Mouse (Mus musculus): Measurements from ENCODE around the gene Zscan2. TPM values are rescaled to one million over a fixed set of nuclear protein-coding genes. Genes with fewer than 3 reads are reported as not detected.

Zscan2 gene
- polyA plus RNA-seq, 1 experiment from 2014 or later, result 2.4 TPM

GRCm38 (mm10) chr7:80894815-80895519, 34.2 kb downstream of the Zscan2 start:
- 94% methylated on average over 14 of the region's 14 CpGs for WGBS
- Histone ChIP-seq H3K27me3 (replicated peaks; ENCODE audit: control insufficient read depth, insufficient read depth, low read length) (no peaks in the 10 kb centered on the region), H3K9ac (ENCODE audit: low read length) (no peak overlapping the region), H3K4me3 (ENCODE audit: low read depth, low read length) (no peak overlapping the region), H3K36me3 (ENCODE audit: control insufficient read depth, insufficient read depth, low read length) (peaks cover 82% of the 10 kb centered on the region), H3K4me2 (ENCODE audit: low read length) (no peak overlapping the region), H3K9me3 (ENCODE audit: control insufficient read depth, low read length) (no peaks in the 10 kb centered on the region), H3K27ac (ENCODE audit: low read depth) (no peak overlapping the region), H3K4me1 (replicated peaks; ENCODE audit: control insufficient read depth, insufficient read depth, low read length) (peaks cover 2% of the 10 kb centered on the region; the same call in 1 of the 2 replicates)
- ATAC-seq (replicated peaks; ENCODE audit: low FRiP score, low TSS enrichment, low read depth) (no peak), DNase-seq (ENCODE audit: low spot score) (no peak)

- WGBS, result 85% methylated on average over 7 of the region's 7 CpGs
- no peak overlapping the region for H3K4me2 ChIP-seq (ENCODE audit: low read length)
- no peaks in the 10 kb centered on the region for H3K27me3 ChIP-seq (replicated peaks; ENCODE audit: control insufficient read depth, insufficient read depth, low read length)
- H3K9ac ChIP-seq (ENCODE audit: low read length), result no peak overlapping the region
- ATAC-seq (replicated peaks; ENCODE audit: low FRiP score, low TSS enrichment, low read depth) (no peak), DNase-seq (ENCODE audit: low spot score) (no peak)
- no peak overlapping the region for H3K4me3 ChIP-seq (ENCODE audit: low read depth, low read length)
- no peaks in the 10 kb centered on the region for H3K9me3 ChIP-seq (ENCODE audit: control insufficient read depth, low read length)
- no peak overlapping the region for H3K27ac ChIP-seq (ENCODE audit: low read depth)
- peaks cover 14% of the 10 kb centered on the region for H3K4me1 ChIP-seq (replicated peaks; ENCODE audit: control insufficient read depth, insufficient read depth, low read length)
- H3K36me3 ChIP-seq (ENCODE audit: control insufficient read depth, insufficient read depth, low read length), result peaks cover 64% of the 10 kb centered on the region
Measured at GRCm38 (mm10) chr7:80897134-80897533, 36.4 kb downstream of the Zscan2 start.

- no peak for ATAC-seq (replicated peaks; ENCODE audit: low FRiP score, low TSS enrichment, low read depth)
- H3K4me2 ChIP-seq (ENCODE audit: low read length), result no peak overlapping the region
Measured at GRCm38 (mm10) chr7:80897721-80898120, 37.0 kb downstream of the Zscan2 start.

GRCm38 (mm10) chr7:80900944-80901501, 40.3 kb downstream of the Zscan2 start, which contains the start of gene Wdr73:
TSS of gene Wdr73 (minus strand) at chr7:80901269.
- Histone ChIP-seq H3K4me2 (ENCODE audit: low read length) (peak within 1 kb of the TSS; percentile 88), H3K27me3 (replicated peaks; ENCODE audit: control insufficient read depth, insufficient read depth, low read length) (no peaks in the 10 kb centered on the region), H3K27ac (ENCODE audit: low read depth) (peak within 1 kb of the TSS; percentile 60; the same call in 1 of the 2 replicates), H3K4me1 (replicated peaks; ENCODE audit: control insufficient read depth, insufficient read depth, low read length) (peaks cover 18% of the 10 kb centered on the region), H3K4me3 (ENCODE audit: low read depth, low read length) (peak within 1 kb of the TSS; percentile 87), H3K9me3 (ENCODE audit: control insufficient read depth, low read length) (no peaks in the 10 kb centered on the region), H3K36me3 (ENCODE audit: control insufficient read depth, insufficient read depth, low read length) (peaks cover 25% of the 10 kb centered on the region), H3K9ac (ENCODE audit: low read length) (peak within 1 kb of the TSS; percentile 71)
- DNase-seq (ENCODE audit: low spot score) (peak; percentile 93), ATAC-seq (replicated peaks; ENCODE audit: low FRiP score, low TSS enrichment, low read depth) (peak; percentile 94)
- WGBS, result 0% methylated on average over 36 of the region's 36 CpGs

More at GRCm38 (mm10) chr7:80897721-80898120, 37.0 kb downstream of the Zscan2 start:
- Histone ChIP-seq H3K9me3 (ENCODE audit: control insufficient read depth, low read length) (no peaks in the 10 kb centered on the region), H3K27ac (ENCODE audit: low read depth) (no peak overlapping the region), H3K27me3 (replicated peaks; ENCODE audit: control insufficient read depth, insufficient read depth, low read length) (no peaks in the 10 kb centered on the region), H3K36me3 (ENCODE audit: control insufficient read depth, insufficient read depth, low read length) (peaks cover 58% of the 10 kb centered on the region), H3K9ac (ENCODE audit: low read length) (no peak overlapping the region), H3K4me3 (ENCODE audit: low read depth, low read length) (no peak overlapping the region), H3K4me1 (replicated peaks; ENCODE audit: control insufficient read depth, insufficient read depth, low read length) (peaks cover 14% of the 10 kb centered on the region)
- DNase-seq (ENCODE audit: low spot score), result no peak
- 91% methylated on average over 4 of the region's 4 CpGs for WGBS

- peaks cover 19% of the 10 kb centered on the region for H3K36me3 ChIP-seq (ENCODE audit: control insufficient read depth, insufficient read depth, low read length)
- WGBS, result 28% methylated on average over 15 of the region's 15 CpGs
- H3K27ac ChIP-seq (ENCODE audit: low read depth), result peak overlapping the region; percentile 60; the same call in 1 of the 2 replicates
- no peaks in the 10 kb centered on the region for H3K27me3 ChIP-seq (replicated peaks; ENCODE audit: control insufficient read depth, insufficient read depth, low read length)
- peaks cover 18% of the 10 kb centered on the region for H3K4me1 ChIP-seq (replicated peaks; ENCODE audit: control insufficient read depth, insufficient read depth, low read length)
- H3K4me2 ChIP-seq (ENCODE audit: low read length), result peak overlapping the region; percentile 88
- peak overlapping the region; percentile 71 for H3K9ac ChIP-seq (ENCODE audit: low read length)
- ATAC-seq (replicated peaks; ENCODE audit: low FRiP score, low TSS enrichment, low read depth) (0 out of 2 replicates have a peak, but pooled peaks have one; percentile 12), DNase-seq (ENCODE audit: low spot score) (no peak)
- peak overlapping the region; percentile 87 for H3K4me3 ChIP-seq (ENCODE audit: low read depth, low read length)
- no peaks in the 10 kb centered on the region for H3K9me3 ChIP-seq (ENCODE audit: control insufficient read depth, low read length)
Measured at GRCm38 (mm10) chr7:80901541-80902274, 41.0 kb downstream of the Zscan2 start.

- DNase-seq (ENCODE audit: low spot score) (no peak), ATAC-seq (replicated peaks; ENCODE audit: low FRiP score, low TSS enrichment, low read depth) (no peak)
- 0 out of 2 replicates have a peak, but pooled peaks cover 7% of the 10 kb centered on the region for H3K36me3 ChIP-seq (ENCODE audit: control insufficient read depth, insufficient read depth, low read length)
- WGBS, result 90% methylated on average over 11 of the region's 11 CpGs
- no peak overlapping the region for H3K4me3 ChIP-seq (ENCODE audit: low read depth, low read length)
- no peak overlapping the region; the same call in 1 of the 2 replicates for H3K4me2 ChIP-seq (ENCODE audit: low read length)
- peaks cover 18% of the 10 kb centered on the region for H3K4me1 ChIP-seq (replicated peaks; ENCODE audit: control insufficient read depth, insufficient read depth, low read length)
- H3K9ac ChIP-seq (ENCODE audit: low read length), result no peak overlapping the region
- no peak overlapping the region for H3K27ac ChIP-seq (ENCODE audit: low read depth)
- H3K9me3 ChIP-seq (ENCODE audit: control insufficient read depth, low read length), result no peaks in the 10 kb centered on the region
- no peaks in the 10 kb centered on the region for H3K27me3 ChIP-seq (replicated peaks; ENCODE audit: control insufficient read depth, insufficient read depth, low read length)
Measured at GRCm38 (mm10) chr7:80903625-80904422, 43.1 kb downstream of the Zscan2 start.

GRCm38 (mm10) chr7:80904921-80905515, 44.3 kb downstream of the Zscan2 start, which contains the start of gene Nmb:
TSS of gene Nmb (minus strand) at chr7:80905076.
- H3K36me3 ChIP-seq (ENCODE audit: control insufficient read depth, insufficient read depth, low read length), result peaks cover 7% of the 10 kb centered on the region; the same call in 1 of the 2 replicates
- peak within 1 kb of the TSS; percentile 45 for H3K9ac ChIP-seq (ENCODE audit: low read length)
- H3K4me2 ChIP-seq (ENCODE audit: low read length), result peak within 1 kb of the TSS; percentile 69
- DNase-seq (ENCODE audit: low spot score) (peak; percentile 83), ATAC-seq (replicated peaks; ENCODE audit: low FRiP score, low TSS enrichment, low read depth) (0 out of 2 replicates have a peak, but pooled peaks have one; percentile 40)
- peak within 1 kb of the TSS; percentile 32 for H3K4me3 ChIP-seq (ENCODE audit: low read depth, low read length)
- peaks cover 16% of the 10 kb centered on the region for H3K4me1 ChIP-seq (replicated peaks; ENCODE audit: control insufficient read depth, insufficient read depth, low read length)
- no peaks in the 10 kb centered on the region for H3K27me3 ChIP-seq (replicated peaks; ENCODE audit: control insufficient read depth, insufficient read depth, low read length)
- no peak within 1 kb of the TSS for H3K27ac ChIP-seq (ENCODE audit: low read depth)
- WGBS, result 4% methylated on average over 19 of the region's 19 CpGs
- H3K9me3 ChIP-seq (ENCODE audit: control insufficient read depth, low read length), result no peaks in the 10 kb centered on the region

All from intestine, embryonic 14.5 days (tissue).